Mouse (Mus musculus) CH12.LX (cell line): ENCODE results near the gene Mroh7.
A peak's percentile ranks its signal among the peaks of the same experiment; 100 is the strongest.
"Not testable (repeated sequence)": the region's sequence is repeated elsewhere in the genome, so short reads cannot be mapped to it uniquely, and the experiment has no call there.

Experiments used
- CTCF ChIP-seq, 2 experiments: IDR thresholded peaks in 1 of 2; conservative IDR thresholded peaks in 1 of 2; 2 replicates each; pipeline ENCODE4 v1.5.1; 2011 to 2012; ENCODE audit warnings: low read depth in 2 of 2, low read length in 2 of 2, improper control_type of control experiment in 1 of 2, inconsistent platforms in 1 of 2, mild to moderate bottlenecking in 1 of 2, moderate library complexity in 1 of 2
- E2F4 ChIP-seq: IDR thresholded peaks from 2 replicates; pipeline ENCODE4 v1.6.1; 2011; ENCODE audit warnings: low read depth, low read length, improper control_type of control experiment; ENCODE audit not compliant: insufficient replicate concordance
- ELF1 ChIP-seq: IDR thresholded peaks from 2 replicates; pipeline ENCODE4 v1.6.1; 2014; ENCODE audit warnings: low read depth, mild to moderate bottlenecking, inconsistent platforms, low read length, improper control_type of control experiment
- HCFC1 ChIP-seq: IDR thresholded peaks from 2 replicates; pipeline ENCODE4 v1.6.1; 2012; ENCODE audit warnings: low read depth, mild to moderate bottlenecking, inconsistent platforms, low read length, improper control_type of control experiment
- JUN ChIP-seq: IDR thresholded peaks from 2 replicates; pipeline ENCODE4 v1.6.1; 2011; ENCODE audit warnings: low read depth, mild to moderate bottlenecking, low read length, improper control_type of control experiment, moderate library complexity; ENCODE audit not compliant: insufficient read depth
- MAX ChIP-seq: IDR thresholded peaks from 2 replicates; pipeline ENCODE4 v1.6.1; 2011; ENCODE audit warnings: low read length, improper control_type of control experiment
- NRF1 ChIP-seq: IDR thresholded peaks from 2 replicates; pipeline ENCODE4 v1.6.1; 2014; ENCODE audit warnings: low read depth, mild to moderate bottlenecking, inconsistent platforms, low read length, improper control_type of control experiment, moderate library complexity
- POLR2A ChIP-seq: IDR thresholded peaks from 2 replicates; pipeline ENCODE4 v1.6.1; 2011; ENCODE audit warnings: low read depth, mild to moderate bottlenecking, improper control_type of control experiment, low read length
- TBP ChIP-seq: conservative IDR thresholded peaks from 2 replicates; pipeline ENCODE4 v1.6.1; 2011; ENCODE audit warnings: low read depth, low read length, improper control_type of control experiment
- USF1 ChIP-seq: IDR thresholded peaks from 2 replicates; pipeline ENCODE4 v1.6.1; 2014; ENCODE audit warnings: low read depth, mild to moderate bottlenecking, inconsistent platforms, low read length, improper control_type of control experiment
- USF2 ChIP-seq: conservative IDR thresholded peaks from 2 replicates; pipeline ENCODE4 v1.6.1; 2011; ENCODE audit warnings: low read depth, low read length, improper control_type of control experiment
- ZKSCAN1 ChIP-seq: IDR thresholded peaks from 2 replicates; pipeline ENCODE4 v1.6.1; 2012; ENCODE audit warnings: low read depth, inconsistent platforms, low read length, improper control_type of control experiment, borderline replicate concordance
- ZNF384 ChIP-seq: IDR thresholded peaks from 2 replicates; pipeline ENCODE4 v1.6.1; 2012; ENCODE audit warnings: low read depth, low read length, improper control_type of control experiment, inconsistent platforms

- TF ChIP-seq CTCF (conservative IDR thresholded peaks at IDR 0.05 in 1 of 2, IDR thresholded peaks at IDR 0.05 in 1 of 2; ENCODE audit: low read depth in 2 of 2, low read length in 2 of 2) = peak in 1 of 2 experiments; percentile 50; a peak in 2 of 4 replicates
- TF ChIP-seq ELF1, POLR2A, ZKSCAN1, USF2, HCFC1, ZNF384, JUN, NRF1, E2F4, USF1, MAX, TBP: not testable (repeated sequence)
Observed at GRCm38 (mm10) chr4:106775767-106776166, 45.0 kb upstream of the Mroh7 start.
